Comparison of ENCODE assay signal across 11 mouse cellular contexts in genomic region chr2:152047116-152048002, GRCm38 (mm10). TPM values are rescaled to one million over a fixed set of nuclear protein-coding genes. Genes with fewer than 3 reads are reported as not detected.
DNase-seq lines count a peak whose midpoint lies in the region; ATAC-seq and TF ChIP-seq lines count a peak whose summit lies in the region.
"Had no signal": no experiment of that assay in that cellular context is flagged by ENCODE, and none has a peak within 500 bp of the region (broad histone marks: within the 10 kb centered on the region; RNA-seq: fewer than 3 reads in every experiment).

No protein-coding gene starts in this region.

- WGBS in heart, embryonic 12.5 days = 2% methylated on average over 25 of the region's 25 CpGs
- 2% methylated on average over 25 of the region's 25 CpGs for WGBS in embryonic facial prominence, embryonic 12.5 days
- whole genome bisulfite sequencing in hindbrain, embryonic 14.5 days = 2% methylated on average over 25 of the region's 25 CpGs
- WGBS in midbrain, postnatal 0 days = 9% methylated on average over 25 of the region's 25 CpGs

- no peaks in the 10 kb centered on the region for H3K9me3 ChIP-seq in heart, embryonic 12.5 days (replicated peaks)
- H3K9me3 ChIP-seq in embryonic facial prominence, embryonic 12.5 days = no peaks in the 10 kb centered on the region
- H3K9me3 ChIP-seq in hindbrain, embryonic 14.5 days (ENCODE audit: control insufficient read depth, low read length) = no peaks in the 10 kb centered on the region
- no peaks in the 10 kb centered on the region for H3K9me3 ChIP-seq in midbrain, postnatal 0 days (ENCODE audit: low read length)

- no peak for DNase-seq in heart, adult 8-10 months (ENCODE audit: low spot score)
- DNase-seq in hindbrain, embryonic 14.5 days (ENCODE audit: low spot score) = peak; percentile 53
- peak; percentile 60 for DNase-seq in midbrain, postnatal 0 days (ENCODE audit: low spot score)
- no peak for DNase-seq in thymus, adult 18-20 months
- DNase-seq in gastrocnemius, postnatal 36 days = no peak
- DNase-seq in kidney, adult 11 months = no peak
- DNase-seq: heart, postnatal 14 days had no signal

- H3K27ac ChIP-seq in heart, embryonic 12.5 days (ENCODE audit: poor library complexity, severe bottlenecking) = no peak overlapping the region
- peak overlapping the region; percentile 30; the same call in 1 of the 2 replicates for H3K27ac ChIP-seq in embryonic facial prominence, embryonic 12.5 days
- H3K27ac ChIP-seq in hindbrain, embryonic 14.5 days = peak overlapping the region; percentile 90
- H3K27ac ChIP-seq in midbrain, postnatal 0 days (ENCODE audit: low read depth, low read length) = no peak overlapping the region

- no peak overlapping the region for H3K4me3 ChIP-seq in heart, embryonic 12.5 days
- H3K4me3 ChIP-seq in embryonic facial prominence, embryonic 12.5 days = no peak overlapping the region
- H3K4me3 ChIP-seq in hindbrain, embryonic 14.5 days (replicated peaks; ENCODE audit: low read length) = no peak overlapping the region
- no peak overlapping the region for H3K4me3 ChIP-seq in midbrain, postnatal 0 days (ENCODE audit: low read depth, low read length)

- ATAC-seq in heart, embryonic 12.5 days (ENCODE audit: insufficient number of reproducible peaks, low FRiP score) = no peak
- ATAC-seq in embryonic facial prominence, embryonic 12.5 days (ENCODE audit: insufficient number of reproducible peaks, insufficient read depth, low FRiP score, low TSS enrichment) = 0 out of 2 replicates have a peak, but pooled peaks have one; percentile 16
- ATAC-seq in hindbrain, embryonic 14.5 days (ENCODE audit: low FRiP score) = peak; percentile 56
- ATAC-seq in midbrain, postnatal 0 days (ENCODE audit: low FRiP score) = no peak
- ATAC-seq: lung, postnatal 0 days had no signal

- intact Hi-C loops in gastrocnemius, postnatal 36 days (cut with DNase I) = no loop called here

- H3K27me3 ChIP-seq in heart, embryonic 12.5 days (replicated peaks) = peaks cover 92% of the 10 kb centered on the region
- peaks cover 71% of the 10 kb centered on the region for H3K27me3 ChIP-seq in embryonic facial prominence, embryonic 12.5 days
- no peaks in the 10 kb centered on the region for H3K27me3 ChIP-seq in hindbrain, embryonic 14.5 days (ENCODE audit: control insufficient read depth, insufficient read depth, low read length)
- no peaks in the 10 kb centered on the region for H3K27me3 ChIP-seq in midbrain, postnatal 0 days (ENCODE audit: insufficient read depth, low read length)

- TF ChIP-seq CTCF in midbrain, postnatal 0 days (IDR thresholded peaks at IDR 0.05) = no peak

- H3K4me1 ChIP-seq in heart, embryonic 12.5 days (replicated peaks) = peaks cover 30% of the 10 kb centered on the region
- H3K4me1 ChIP-seq in embryonic facial prominence, embryonic 12.5 days = peaks cover 14% of the 10 kb centered on the region
- peaks cover 54% of the 10 kb centered on the region for H3K4me1 ChIP-seq in hindbrain, embryonic 14.5 days (replicated peaks; ENCODE audit: control insufficient read depth, insufficient read depth, low read length)
- H3K4me1 ChIP-seq in midbrain, postnatal 0 days (ENCODE audit: insufficient read depth, low read length) = peaks cover 9% of the 10 kb centered on the region; the same call in 1 of the 2 replicates

- no peaks in the 10 kb centered on the region for H3K36me3 ChIP-seq in heart, embryonic 12.5 days
- no peaks in the 10 kb centered on the region for H3K36me3 ChIP-seq in embryonic facial prominence, embryonic 12.5 days
- H3K36me3 ChIP-seq in hindbrain, embryonic 14.5 days (replicated peaks; ENCODE audit: control insufficient read depth, insufficient read depth) = no peaks in the 10 kb centered on the region
- H3K36me3 ChIP-seq in midbrain, postnatal 0 days (ENCODE audit: insufficient read depth, low read length) = no peaks in the 10 kb centered on the region

- peak overlapping the region; percentile 99 for H3K4me2 ChIP-seq in heart, embryonic 12.5 days
- H3K4me2 ChIP-seq in embryonic facial prominence, embryonic 12.5 days (replicated peaks) = peak overlapping the region; percentile 98; the same call in 1 of the 2 replicates
- peak overlapping the region; percentile 92 for H3K4me2 ChIP-seq in hindbrain, embryonic 14.5 days (replicated peaks)
- H3K4me2 ChIP-seq in midbrain, postnatal 0 days (ENCODE audit: low read depth, low read length, poor library complexity, severe bottlenecking) = peak overlapping the region; percentile 98; the same call in 1 of the 2 replicates

- no peak overlapping the region for H3K9ac ChIP-seq in heart, embryonic 12.5 days
- H3K9ac ChIP-seq in embryonic facial prominence, embryonic 12.5 days = no peak overlapping the region
- peak overlapping the region; percentile 24; the same call in 1 of the 2 replicates for H3K9ac ChIP-seq in hindbrain, embryonic 14.5 days
- no peak overlapping the region for H3K9ac ChIP-seq in midbrain, postnatal 0 days (replicated peaks; ENCODE audit: low read length, poor library complexity, severe bottlenecking)

RNA-seq across cellular contexts. Expression of gene Scrt2, which starts 34.0 kb away (rescaled TPM):
- polyA plus RNA-seq in heart, embryonic 12.5 days (2016; fragmentation: Nextera tagmentation; extraction: Ambion mirVana) = 0.08 TPM in 1 of 2 replicates, not detected in the other
- not detected for total RNA-seq in heart, adult 8-10 months (2022)
- 1.4 and 1.9 TPM in 2 replicates for polyA plus RNA-seq in embryonic facial prominence, embryonic 12.5 days (2016; fragmentation: Nextera tagmentation; extraction: Ambion mirVana)
- polyA plus RNA-seq in hindbrain, embryonic 14.5 days (2014; fragmentation: Nextera tagmentation; extraction: Ambion mirVana) = 10.9 and 13.6 TPM in 2 replicates
- total RNA-seq in midbrain, postnatal 0 days (2014; rRNA removed) = 6.7 and 10.8 TPM in 2 replicates
- 2.2 and 2.3 TPM in 2 replicates for polyA plus RNA-seq in midbrain, postnatal 0 days (2015; fragmentation: Nextera tagmentation; extraction: Ambion mirVana)
- not detected for total RNA-seq in gastrocnemius, postnatal 36 days (2021)
- total RNA-seq: heart, postnatal 14 days had no signal
- polyA plus RNA-seq: C2C12; lung, postnatal 0 days had no signal

RNA-seq across cellular contexts. Expression of gene Slc52a3, which starts 51.0 kb away (rescaled TPM):
- 0.34 and 0.45 TPM in 2 replicates for polyA plus RNA-seq in heart, embryonic 12.5 days (2016; fragmentation: Nextera tagmentation; extraction: Ambion mirVana)
- total RNA-seq in heart, adult 8-10 months (2022) = 1 to 10 TPM; 1.2 to 4.2 (median 2.3) TPM
- polyA plus RNA-seq in embryonic facial prominence, embryonic 12.5 days (2016; fragmentation: Nextera tagmentation; extraction: Ambion mirVana) = 1.2 TPM in 2 replicates
- polyA plus RNA-seq in hindbrain, embryonic 14.5 days (2014; fragmentation: Nextera tagmentation; extraction: Ambion mirVana) = 0.73 and 1.4 TPM in 2 replicates
- 2.6 and 3.5 TPM in 2 replicates for total RNA-seq in midbrain, postnatal 0 days (2014; rRNA removed)
- polyA plus RNA-seq in midbrain, postnatal 0 days (2015; fragmentation: Nextera tagmentation; extraction: Ambion mirVana) = 2.2 and 2.6 TPM in 2 replicates
- under 1 TPM; 0.36 to 0.91 TPM for total RNA-seq in gastrocnemius, postnatal 36 days (2021)

RNA-seq across cellular contexts. Expression of gene Srxn1, which starts 58.0 kb away (rescaled TPM):
- 9.4 and 9.6 TPM in 2 replicates for polyA plus RNA-seq in heart, embryonic 12.5 days (2016; fragmentation: Nextera tagmentation; extraction: Ambion mirVana)
- total RNA-seq in heart, adult 8-10 months (2022) = 10 to 100 TPM; 19.5 to 33.1 (median 28.9) TPM
- polyA plus RNA-seq in embryonic facial prominence, embryonic 12.5 days (2016; fragmentation: Nextera tagmentation; extraction: Ambion mirVana) = 10.7 and 13.6 TPM in 2 replicates
- 22.5 and 26.2 TPM in 2 replicates for polyA plus RNA-seq in hindbrain, embryonic 14.5 days (2014; fragmentation: Nextera tagmentation; extraction: Ambion mirVana)
- total RNA-seq in midbrain, postnatal 0 days (2014; rRNA removed) = 24.5 and 46.1 TPM in 2 replicates
- polyA plus RNA-seq in midbrain, postnatal 0 days (2015; fragmentation: Nextera tagmentation; extraction: Ambion mirVana) = 24.8 and 29.5 TPM in 2 replicates
- total RNA-seq in gastrocnemius, postnatal 36 days (2021) = 10 to 100 TPM; 21.3 to 21.5 TPM

Comparison
In these comparisons a context has a peak if more than half of its experiments do, and no peak if none do; other contexts are left out.
1. ATAC-seq: peak in embryonic facial prominence, embryonic 12.5 days (single experiment) and hindbrain, embryonic 14.5 days (single experiment); none in heart, embryonic 12.5 days (single experiment) and midbrain, postnatal 0 days (single experiment).
2. H3K27ac ChIP-seq: peak in embryonic facial prominence, embryonic 12.5 days (single experiment) and hindbrain, embryonic 14.5 days (single experiment); none in heart, embryonic 12.5 days (single experiment) and midbrain, postnatal 0 days (single experiment).
3. DNase-seq: peak in hindbrain, embryonic 14.5 days (single experiment) and midbrain, postnatal 0 days (single experiment); none in heart, adult 8-10 months (single experiment), thymus, adult 18-20 months (0 of 2), gastrocnemius, postnatal 36 days (0 of 2) and kidney, adult 11 months (single experiment).
4. Peak in every context shown above with its lines, with median percentiles within 50 percentile points of each other: H3K4me2 ChIP-seq.